Mouse (Mus musculus): Measurements from ENCODE around the gene Gm10272. TPM values are rescaled to one million over a fixed set of nuclear protein-coding genes. Genes with fewer than 3 reads are reported as not detected.
"Not testable (repeated sequence)": the region's sequence is repeated elsewhere in the genome, so short reads cannot be mapped to it uniquely, and the experiment has no call there.

Gm10272 gene
- polyA plus RNA-seq, 1 experiment from 2014 or later = not detected

DNA sequence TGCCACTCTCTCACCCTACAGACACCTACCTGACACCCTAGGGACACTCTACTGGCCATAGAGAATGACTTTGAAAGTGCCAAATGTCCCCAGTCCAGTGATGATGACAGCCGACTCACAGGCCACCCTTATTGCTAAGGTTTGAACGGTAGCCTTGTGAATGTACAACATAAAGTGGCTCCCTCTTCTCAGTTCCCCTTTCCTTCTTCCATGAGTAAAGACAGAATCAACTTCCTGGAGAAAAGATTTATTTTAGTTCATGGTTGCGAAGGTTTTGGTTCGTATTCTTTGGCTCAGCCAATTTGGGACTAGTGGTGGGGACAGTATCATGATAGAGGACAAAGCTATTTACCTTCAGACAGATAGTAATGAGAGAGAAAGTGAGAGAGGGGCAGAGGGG lies 32.5 kb downstream of the Gm10272 start:
- Histone ChIP-seq H3K27me3 (ENCODE audit: low read depth, poor library complexity, severe bottlenecking) (no peaks in the 10 kb centered on the region), H3K4me3 (no peak overlapping the region), H3K9me3 (replicated peaks) (peaks cover 8% of the 10 kb centered on the region), H3K36me3 (no peaks in the 10 kb centered on the region), H3K27ac (replicated peaks) (no peak overlapping the region), H3K4me1 (peaks cover 39% of the 10 kb centered on the region)
- WGBS = 91% methylated on average over 4 of the region's 4 CpGs
- DNase-seq (ENCODE audit: low spot score) = no peak

DNA sequence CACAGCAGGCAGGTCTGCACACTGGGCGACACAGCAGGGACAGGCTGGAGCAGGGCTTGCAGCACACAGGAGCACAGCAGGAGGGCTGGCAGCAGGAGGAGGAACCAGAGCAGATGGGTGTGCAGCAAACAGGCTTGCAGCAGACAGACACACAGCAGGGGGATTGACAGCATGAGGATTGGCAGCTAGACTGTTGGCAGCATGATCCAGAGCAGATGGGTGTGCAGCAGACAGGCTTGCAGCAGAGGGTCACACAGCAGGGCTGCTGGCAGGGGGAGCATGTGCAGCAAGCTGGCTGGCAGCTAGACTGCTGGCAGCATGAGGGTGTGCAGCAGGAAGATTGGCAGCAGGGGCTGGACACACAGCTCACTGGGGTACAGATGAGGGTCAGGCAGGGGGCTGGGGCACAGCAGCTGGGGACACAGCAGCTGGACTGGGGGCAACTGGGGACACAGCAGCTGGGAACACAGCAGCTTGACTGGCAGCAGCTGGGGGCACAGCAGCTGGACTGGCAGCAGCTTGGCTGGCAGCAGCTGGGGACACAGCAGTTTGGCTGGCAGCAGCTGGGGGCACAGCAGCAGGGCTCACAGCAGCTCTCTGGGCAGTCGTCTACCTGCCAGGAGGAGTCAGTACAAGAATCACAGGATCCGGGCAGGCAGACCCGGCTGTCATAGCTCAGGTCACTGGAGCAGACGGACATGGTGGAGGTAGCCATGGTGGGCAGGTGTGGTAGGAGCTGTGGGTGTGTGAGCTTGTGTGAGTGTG lies 35.7 kb downstream of the Gm10272 start, which contains the start of gene Gm18596:
Gene Gm18596 (minus strand): TSS at position 715 of the 765 bp plus-strand sequence.
- WGBS = 58% methylated on average over 5 of the region's 5 CpGs
- DNase-seq (ENCODE audit: low spot score) = not testable (repeated sequence)
- peak within 1 kb of the TSS; percentile 46 for H3K27ac ChIP-seq (replicated peaks)

DNA sequence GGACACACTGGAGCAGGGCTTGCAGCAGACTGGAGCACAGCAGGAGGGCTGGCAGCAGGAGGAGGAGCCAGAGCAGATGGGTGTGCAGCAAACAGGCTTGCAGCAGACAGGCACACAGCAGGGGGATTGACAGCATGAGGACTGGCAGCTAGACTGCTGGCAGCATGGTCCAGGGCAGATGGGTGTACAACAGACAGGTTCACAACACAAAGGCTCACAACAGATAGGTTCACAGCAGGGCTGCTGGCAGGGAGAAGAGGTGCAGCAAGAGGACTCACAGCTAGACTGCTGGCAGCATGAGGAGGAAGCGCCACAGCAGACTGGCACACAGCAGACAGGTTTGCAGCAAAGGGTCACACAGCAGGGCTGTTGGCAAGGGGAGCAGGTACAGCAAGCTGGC lies 44.3 kb downstream of the Gm10272 start:
- not testable (repeated sequence) for H3K9me3 ChIP-seq (replicated peaks); H3K27me3 ChIP-seq (ENCODE audit: low read depth, poor library complexity, severe bottlenecking); H3K4me1 ChIP-seq; H3K27ac ChIP-seq (replicated peaks); H3K36me3 ChIP-seq; H3K4me3 ChIP-seq
- WGBS = 79% methylated on average over 1 of the region's 1 CpGs
- DNase-seq (ENCODE audit: low spot score) = peak; percentile 8

More for the DNA sequence above, 35.7 kb downstream of the Gm10272 start, which contains the start of gene Gm18596:
- H3K27me3 ChIP-seq (ENCODE audit: low read depth, poor library complexity, severe bottlenecking); H3K9me3 ChIP-seq (replicated peaks); H3K4me3 ChIP-seq; H3K36me3 ChIP-seq: not testable (repeated sequence)
- H3K4me1 ChIP-seq = peaks cover 42% of the 10 kb centered on the region

DNA sequence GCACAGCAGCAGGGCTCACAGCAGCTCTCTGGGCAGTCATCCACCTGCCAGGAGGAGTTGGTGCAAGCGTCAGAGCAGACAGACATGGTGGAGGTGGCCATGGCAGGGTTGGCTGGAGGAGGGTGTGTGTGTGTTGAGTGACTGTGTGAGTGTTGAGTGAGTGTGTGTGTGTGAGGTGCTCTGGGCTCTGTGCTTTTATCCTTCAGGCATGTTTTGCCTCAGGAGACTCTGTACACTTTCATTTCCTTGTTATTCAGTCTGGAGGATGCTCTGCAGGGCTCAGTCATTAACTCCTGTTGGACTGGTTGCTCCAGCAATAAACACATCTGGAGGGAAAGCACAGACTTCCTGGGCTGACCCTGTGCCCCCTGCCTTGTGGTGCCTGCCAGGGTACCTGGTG lies 44.8 kb downstream of the Gm10272 start, which contains the start of gene Gm9736:
Gene Gm9736 (minus strand): TSS at position 101 of the 400 bp plus-strand sequence.
- not testable (repeated sequence) for H3K27me3 ChIP-seq (ENCODE audit: low read depth, poor library complexity, severe bottlenecking); H3K27ac ChIP-seq (replicated peaks); H3K9me3 ChIP-seq (replicated peaks); H3K36me3 ChIP-seq; H3K4me3 ChIP-seq; H3K4me1 ChIP-seq; DNase-seq (ENCODE audit: low spot score)
- WGBS = 82% methylated on average over 1 of the region's 1 CpGs

DNA sequence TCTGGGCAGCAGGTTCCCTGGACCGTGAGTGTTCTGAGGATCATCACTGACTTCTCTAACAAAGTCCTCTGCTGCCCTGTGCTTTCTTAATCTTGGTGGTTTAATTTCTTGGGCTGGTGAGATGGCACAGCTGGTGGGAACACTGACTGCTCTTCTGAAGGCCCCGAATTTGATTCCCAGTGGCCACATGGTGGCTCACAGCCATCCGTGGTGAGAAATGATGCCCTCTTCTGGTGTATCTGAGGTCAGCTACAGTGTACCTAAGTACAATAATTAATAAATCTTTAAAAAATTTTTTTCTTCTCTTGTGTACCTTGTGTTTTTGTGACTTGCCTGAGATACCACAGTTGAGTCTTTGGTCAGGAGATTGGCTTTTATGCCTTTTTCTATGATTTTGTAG lies 45.9 kb downstream of the Gm10272 start:
- H3K9me3 ChIP-seq (replicated peaks); H3K4me3 ChIP-seq; H3K36me3 ChIP-seq; DNase-seq (ENCODE audit: low spot score); H3K4me1 ChIP-seq; H3K27me3 ChIP-seq (ENCODE audit: low read depth, poor library complexity, severe bottlenecking); H3K27ac ChIP-seq (replicated peaks): not testable (repeated sequence)
- 70% methylated on average over 3 of the region's 3 CpGs for WGBS

DNA sequence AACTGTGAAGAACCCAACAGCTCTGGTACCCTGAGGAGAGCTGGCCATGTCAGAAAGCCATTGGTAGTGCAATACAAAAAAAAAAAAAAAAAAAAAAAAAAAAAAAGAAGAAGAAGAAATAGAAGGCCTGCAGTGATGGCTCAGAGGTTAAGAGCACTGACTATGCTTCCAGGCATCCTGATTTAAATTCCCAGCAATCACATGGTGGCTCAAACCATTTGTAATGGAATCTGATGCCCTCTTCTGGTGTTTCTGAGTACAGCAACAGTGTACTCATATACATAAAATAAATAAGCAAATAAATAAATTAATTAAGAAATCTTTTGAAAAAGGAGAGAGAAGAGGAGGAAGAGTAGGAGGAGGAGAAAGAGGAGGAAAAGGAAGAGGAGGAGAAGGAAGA lies 47.0 kb downstream of the Gm10272 start:
- no peak for DNase-seq (ENCODE audit: low spot score)
- Histone ChIP-seq H3K4me3 (no peak overlapping the region), H3K27me3 (ENCODE audit: low read depth, poor library complexity, severe bottlenecking) (no peaks in the 10 kb centered on the region), H3K27ac (replicated peaks) (no peak overlapping the region), H3K36me3 (no peaks in the 10 kb centered on the region), H3K9me3 (replicated peaks) (no peaks in the 10 kb centered on the region), H3K4me1 (0 out of 2 replicates have a peak, but pooled peaks cover 3% of the 10 kb centered on the region)

Other genes starting within 250 kb of the Gm10272 start
- gene Fam207a, start 190.8 kb upstream of the Gm10272 start, polyA plus RNA-seq (2016; fragmentation: Nextera tagmentation; extraction: Ambion mirVana) = 42.3 and 45.2 TPM in 2 replicates
- gene Itgb2, start 176.4 kb upstream of the Gm10272 start, polyA plus RNA-seq (2016; fragmentation: Nextera tagmentation; extraction: Ambion mirVana) = 0.84 and 1.2 TPM in 2 replicates
- 67.0 and 69.9 TPM in 2 replicates for gene Pttg1ip, start 124.9 kb upstream of the Gm10272 start, polyA plus RNA-seq (2016; fragmentation: Nextera tagmentation; extraction: Ambion mirVana)
- 403 and 425 TPM in 2 replicates for gene Sumo3, start 100.5 kb upstream of the Gm10272 start, polyA plus RNA-seq (2016; fragmentation: Nextera tagmentation; extraction: Ambion mirVana)
- gene Gm49325, start 100.4 kb upstream of the Gm10272 start, polyA plus RNA-seq (2016; fragmentation: Nextera tagmentation; extraction: Ambion mirVana) = 2.2 and 2.4 TPM in 2 replicates
- 104 and 107 TPM in 2 replicates for gene Ube2g2, start 84.4 kb upstream of the Gm10272 start, polyA plus RNA-seq (2016; fragmentation: Nextera tagmentation; extraction: Ambion mirVana)
- 0.84 and 0.97 TPM in 2 replicates for gene Tspear, start 20.1 kb upstream of the Gm10272 start, polyA plus RNA-seq (2016; fragmentation: Nextera tagmentation; extraction: Ambion mirVana)
- not detected in 2 replicates for gene Gm19402, start 15.9 kb upstream of the Gm10272 start, polyA plus RNA-seq (2016; fragmentation: Nextera tagmentation; extraction: Ambion mirVana)
- not detected in 2 replicates for gene Gm9508, start 9.4 kb upstream of the Gm10272 start, polyA plus RNA-seq (2016; fragmentation: Nextera tagmentation; extraction: Ambion mirVana)
- not detected in 2 replicates for gene Gm10024, start 4.8 kb downstream of the Gm10272 start, polyA plus RNA-seq (2016; fragmentation: Nextera tagmentation; extraction: Ambion mirVana)
- not detected in 2 replicates for gene Gm10142, start 9.2 kb downstream of the Gm10272 start, polyA plus RNA-seq (2016; fragmentation: Nextera tagmentation; extraction: Ambion mirVana)
- not detected in 2 replicates for gene Krtap12-1, start 14.0 kb downstream of the Gm10272 start, polyA plus RNA-seq (2016; fragmentation: Nextera tagmentation; extraction: Ambion mirVana)
- not detected in 2 replicates for gene Gm10100, start 19.9 kb downstream of the Gm10272 start, polyA plus RNA-seq (2016; fragmentation: Nextera tagmentation; extraction: Ambion mirVana)
- not detected in 2 replicates for gene Gm18596, start 36.0 kb downstream of the Gm10272 start, polyA plus RNA-seq (2016; fragmentation: Nextera tagmentation; extraction: Ambion mirVana)
- gene Gm9736, start 44.7 kb downstream of the Gm10272 start, polyA plus RNA-seq (2016; fragmentation: Nextera tagmentation; extraction: Ambion mirVana) = not detected in 2 replicates
- gene Gm3233, start 53.1 kb downstream of the Gm10272 start, polyA plus RNA-seq (2016; fragmentation: Nextera tagmentation; extraction: Ambion mirVana) = not detected in 2 replicates
- not detected in 2 replicates for gene Gm3238, start 64.7 kb downstream of the Gm10272 start, polyA plus RNA-seq (2016; fragmentation: Nextera tagmentation; extraction: Ambion mirVana)
- not detected in 2 replicates for gene Gm7138, start 70.3 kb downstream of the Gm10272 start, polyA plus RNA-seq (2016; fragmentation: Nextera tagmentation; extraction: Ambion mirVana)
- not detected in 2 replicates for gene Gm3250, start 75.9 kb downstream of the Gm10272 start, polyA plus RNA-seq (2016; fragmentation: Nextera tagmentation; extraction: Ambion mirVana)
- gene Gm7137, start 81.6 kb downstream of the Gm10272 start, polyA plus RNA-seq (2016; fragmentation: Nextera tagmentation; extraction: Ambion mirVana) = not detected in 2 replicates
- gene Gm9639, start 88.5 kb downstream of the Gm10272 start, polyA plus RNA-seq (2016; fragmentation: Nextera tagmentation; extraction: Ambion mirVana) = not detected in 2 replicates
- not detected in 2 replicates for gene Gm19668, start 92.5 kb downstream of the Gm10272 start, polyA plus RNA-seq (2016; fragmentation: Nextera tagmentation; extraction: Ambion mirVana)
- not detected in 2 replicates for gene Gm9507, start 105.2 kb downstream of the Gm10272 start, polyA plus RNA-seq (2016; fragmentation: Nextera tagmentation; extraction: Ambion mirVana)
- gene Gm2696, start 108.1 kb downstream of the Gm10272 start, polyA plus RNA-seq (2016; fragmentation: Nextera tagmentation; extraction: Ambion mirVana) = not detected in 2 replicates
- not detected in 2 replicates for gene Krtap10-4, start 120.5 kb downstream of the Gm10272 start, polyA plus RNA-seq (2016; fragmentation: Nextera tagmentation; extraction: Ambion mirVana)
- not detected in 2 replicates for gene Krtap10-10, start 129.3 kb downstream of the Gm10272 start, polyA plus RNA-seq (2016; fragmentation: Nextera tagmentation; extraction: Ambion mirVana)
- not detected in 2 replicates for gene Gm36176, start 140.2 kb downstream of the Gm10272 start, polyA plus RNA-seq (2016; fragmentation: Nextera tagmentation; extraction: Ambion mirVana)
- not detected in 2 replicates for gene Gm10318, start 146.2 kb downstream of the Gm10272 start, polyA plus RNA-seq (2016; fragmentation: Nextera tagmentation; extraction: Ambion mirVana)
- not detected in 2 replicates for gene Gm3285, start 155.3 kb downstream of the Gm10272 start, polyA plus RNA-seq (2016; fragmentation: Nextera tagmentation; extraction: Ambion mirVana)
- 2.3 and 3.2 TPM in 2 replicates for gene Lrrc3, start 195.9 kb downstream of the Gm10272 start, polyA plus RNA-seq (2016; fragmentation: Nextera tagmentation; extraction: Ambion mirVana)